Mouse (Mus musculus) gastrocnemius, postnatal 25 days (tissue): Measurements from ENCODE around the gene Exosc3. TPM values are rescaled to one million over a fixed set of nuclear protein-coding genes. Genes with fewer than 3 reads are reported as not detected.
"Not testable (repeated sequence)": the region's sequence is repeated elsewhere in the genome, so short reads cannot be mapped to it uniquely, and the experiment has no call there.

Source experiments
- DNase-seq: peaks from one replicate; pipeline ENCODE4 v3.0.0; 2022
- long read RNA-seq, 2 experiments: library from polyadenylated mRNA; stranded (forward); transcript quantifications; one replicate each; pipeline ENCODE4 v2.0.0; 2021
- total RNA-seq, 2 experiments: library from RNA; stranded (reverse); gene quantifications; 1 replicate in 1 of 2; 2 replicates in 1 of 2; pipeline ENCODE4 v1.2.3; 2021

The Exosc3 gene
- total RNA-seq = 10 to 100 TPM in 1 of 2 experiments, 1 to 10 TPM in 1; 9.6 to 10.0 TPM
- long read RNA-seq, experiment 1, transcript Exosc3-201 (4 exons, 1,077 nt) = major isoform, 19 of 20 reads
- long read RNA-seq, experiment 1, partial matches to known transcripts = 1 of 20 reads
- long read RNA-seq, experiment 1, other reads (novel, unspliced or antisense) = 0 of 20 reads
- long read RNA-seq, experiment 2, transcript Exosc3-201 (4 exons, 1,077 nt) = major isoform, 13 of 14 reads
- long read RNA-seq, experiment 2, partial matches to known transcripts = 0 of 14 reads
- long read RNA-seq, experiment 2, other reads (novel, unspliced or antisense) = 1 of 14 reads

DNA sequence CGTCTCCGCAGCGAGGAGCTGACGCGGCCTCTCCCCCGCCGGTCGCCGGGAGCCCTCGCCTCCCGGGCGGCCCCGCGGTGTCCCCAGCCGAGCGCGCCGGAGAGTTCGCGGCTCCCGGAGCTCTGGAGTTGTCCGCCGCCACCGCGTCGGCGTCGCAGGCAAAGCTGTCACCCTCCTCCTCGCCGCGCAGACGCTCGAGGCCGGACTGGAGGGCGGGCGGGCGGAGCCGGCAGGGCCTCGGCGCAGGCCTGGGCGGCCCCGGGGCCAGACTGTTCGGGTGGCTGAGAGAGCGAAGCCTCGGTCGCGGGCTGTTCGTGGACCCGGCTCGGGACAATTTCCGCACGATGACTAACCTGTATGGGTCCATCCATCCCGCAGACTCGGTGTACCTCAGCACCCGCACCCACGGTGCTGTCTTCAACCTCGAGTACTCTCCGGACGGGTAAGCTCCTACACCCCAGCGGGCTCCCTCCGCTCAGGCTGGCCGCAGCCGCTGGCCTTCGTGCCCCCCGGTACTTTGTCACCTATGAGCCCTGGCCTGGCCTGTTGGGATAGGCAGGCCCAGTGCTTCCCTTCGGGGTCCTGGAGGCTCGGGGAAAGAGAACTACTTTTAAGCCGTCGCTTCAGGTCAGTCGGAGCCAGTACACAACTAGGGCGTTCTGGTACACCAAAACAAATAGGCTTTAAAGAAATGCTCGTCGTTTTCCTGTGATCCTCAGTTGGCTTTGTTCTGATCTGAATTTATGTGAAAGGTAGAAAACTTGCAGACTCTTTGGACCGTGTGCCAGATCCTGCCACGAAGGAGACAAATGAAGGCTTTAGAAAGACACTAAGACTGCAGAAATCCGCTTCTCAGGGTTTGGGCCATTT is at the start of gene Exosc3:
TSS of gene Exosc3 (minus strand) at position 447 of the 870 bp plus-strand sequence.
- no peak for DNase-seq

DNA sequence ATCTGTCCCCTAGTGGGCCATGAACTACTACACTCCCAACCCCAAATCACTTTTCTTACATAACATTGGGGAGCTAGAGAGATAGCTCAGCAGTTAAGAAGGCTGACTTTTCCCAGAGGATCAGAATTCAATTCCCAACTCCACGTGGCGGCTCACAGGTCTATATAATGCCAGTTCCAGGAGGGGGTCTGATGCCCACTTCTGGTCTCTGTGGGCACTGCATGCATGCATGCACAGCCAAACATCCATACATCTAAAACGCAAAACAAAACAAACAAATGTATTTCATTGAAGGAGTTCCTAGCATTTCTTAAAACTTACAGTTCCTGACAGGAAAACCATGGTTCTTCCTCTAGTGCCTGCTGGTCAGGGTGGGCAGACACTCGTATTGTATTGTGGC is 49.6 kb upstream of the Exosc3 start:
- no peak for DNase-seq

- not testable (repeated sequence) for DNase-seq
These were observed 44.8 kb upstream of the Exosc3 start for GRCm38 (mm10) chr4:45387296-45387695.

GRCm38 (mm10) chr4:45382133-45382532 is 39.6 kb upstream of the Exosc3 start:
- DNase-seq = not testable (repeated sequence)

DNA sequence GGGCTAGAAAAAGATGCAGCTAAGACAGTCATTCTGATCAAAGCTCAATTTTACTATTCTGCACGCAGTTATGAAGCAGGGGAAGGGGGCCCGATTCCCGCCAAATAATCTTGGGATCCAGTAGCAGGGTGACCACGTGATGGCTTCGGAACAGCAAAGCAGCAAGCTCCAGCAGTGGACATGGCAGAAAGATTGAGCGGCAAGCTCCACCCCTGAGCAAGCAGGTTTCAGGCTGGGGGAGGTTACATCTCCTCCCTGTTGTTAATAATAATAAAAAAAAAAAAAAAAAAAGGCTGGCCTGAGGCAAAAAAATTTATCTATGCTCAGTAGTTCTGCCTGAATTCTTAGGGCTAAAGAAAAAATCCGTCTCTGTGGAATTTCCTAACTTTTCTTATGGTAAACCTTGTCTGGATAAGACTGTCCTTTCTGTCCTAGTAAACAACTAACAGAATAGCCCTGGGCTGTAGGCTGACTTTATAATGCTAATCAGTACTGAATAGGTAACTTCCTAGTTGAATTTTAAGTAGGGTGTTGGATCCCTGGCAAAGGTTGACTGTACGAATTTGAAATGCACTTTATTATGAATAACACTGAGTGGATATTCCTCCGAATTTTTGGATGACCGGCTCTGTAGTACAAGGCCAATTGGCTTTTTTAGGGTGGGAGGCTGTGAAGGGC is 38.5 kb upstream of the Exosc3 start:
- not testable (repeated sequence) for DNase-seq

DNA sequence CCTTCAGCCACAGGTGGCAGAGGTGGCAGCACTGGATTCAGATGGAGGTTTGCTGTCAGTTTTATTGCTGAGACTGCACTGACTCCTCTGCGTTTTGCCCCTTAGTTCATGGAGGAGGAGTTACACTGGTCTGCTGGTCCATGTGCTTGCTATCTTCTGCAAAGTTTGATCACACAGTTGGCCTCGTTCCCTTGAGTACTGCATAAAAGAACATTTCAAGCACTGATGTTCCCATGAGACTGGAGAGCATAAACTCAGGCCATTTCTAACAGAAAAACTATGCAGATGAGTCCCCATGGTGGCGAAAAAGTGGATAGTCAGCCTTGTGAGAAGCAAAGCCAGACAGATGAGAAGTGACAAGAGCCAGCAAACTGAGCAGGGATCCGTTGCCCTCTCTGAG is 34.0 kb upstream of the Exosc3 start:
- DNase-seq = no peak

GRCm38 (mm10) chr4:45374879-45375278 is 32.3 kb upstream of the Exosc3 start:
- no peak for DNase-seq

DNA sequence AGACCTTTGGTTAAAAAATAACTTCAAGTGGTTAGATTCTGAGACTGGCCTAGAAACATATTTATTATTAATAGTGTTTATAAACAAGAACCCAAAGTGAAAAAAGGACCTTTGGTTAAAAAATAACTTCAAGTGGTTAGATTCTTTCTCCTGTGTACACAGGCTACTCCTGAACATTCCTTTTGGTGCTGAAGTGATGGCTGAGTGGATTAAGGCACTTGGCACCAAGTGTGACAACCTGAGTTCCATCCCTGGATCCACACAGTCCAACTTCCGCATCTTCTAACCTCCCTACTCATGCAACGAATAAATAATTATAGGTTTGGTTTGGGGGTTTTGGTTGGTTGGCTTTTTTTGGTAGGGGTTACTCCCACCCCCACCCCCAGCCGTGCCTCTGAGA is 28.7 kb upstream of the Exosc3 start:
- DNase-seq = no peak

- no peak for DNase-seq
These were observed 14.1 kb upstream of the Exosc3 start for GRCm38 (mm10) chr4:45356653-45357052.

- DNase-seq = peak; percentile 93
These were observed 773 bp downstream of the Exosc3 start, which contains the start of gene Dcaf10 for GRCm38 (mm10) chr4:45341669-45342249. Gene Dcaf10, plus strand, starts transcription at chr4:45342101.

- no peak for DNase-seq
These were observed 1.3 kb downstream of the Exosc3 start for GRCm38 (mm10) chr4:45341226-45341625.

GRCm38 (mm10) chr4:45332466-45332865 is 10.1 kb downstream of the Exosc3 start:
- DNase-seq = no peak

- DNase-seq = no peak
These were observed 11.4 kb downstream of the Exosc3 start for GRCm38 (mm10) chr4:45331139-45331538.

- DNase-seq = peak; percentile 83
These were observed 22.2 kb downstream of the Exosc3 start for GRCm38 (mm10) chr4:45320159-45320816.

DNA sequence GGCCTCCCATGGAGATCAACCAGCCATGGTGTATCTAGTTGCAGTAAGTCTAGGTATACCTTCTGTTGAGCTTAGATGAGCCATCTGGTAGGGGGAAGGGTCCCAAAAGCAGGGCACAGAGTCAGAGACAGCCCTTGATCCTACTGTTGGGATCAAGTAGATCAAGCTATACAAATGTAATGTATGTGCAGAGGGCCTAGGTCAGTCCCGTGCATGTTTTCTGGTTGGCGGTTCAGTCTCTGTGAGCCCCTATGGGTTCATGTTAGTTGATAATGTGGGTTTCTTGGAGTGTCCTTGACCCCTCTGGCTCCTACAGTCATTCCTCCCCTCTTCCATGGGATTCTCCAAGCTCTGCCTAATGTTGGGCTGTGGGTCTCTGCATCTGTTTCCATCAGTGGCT is 31.5 kb downstream of the Exosc3 start:
- DNase-seq = no peak

GRCm38 (mm10) chr4:45308606-45309005 is 33.9 kb downstream of the Exosc3 start:
- DNase-seq = no peak

DNA sequence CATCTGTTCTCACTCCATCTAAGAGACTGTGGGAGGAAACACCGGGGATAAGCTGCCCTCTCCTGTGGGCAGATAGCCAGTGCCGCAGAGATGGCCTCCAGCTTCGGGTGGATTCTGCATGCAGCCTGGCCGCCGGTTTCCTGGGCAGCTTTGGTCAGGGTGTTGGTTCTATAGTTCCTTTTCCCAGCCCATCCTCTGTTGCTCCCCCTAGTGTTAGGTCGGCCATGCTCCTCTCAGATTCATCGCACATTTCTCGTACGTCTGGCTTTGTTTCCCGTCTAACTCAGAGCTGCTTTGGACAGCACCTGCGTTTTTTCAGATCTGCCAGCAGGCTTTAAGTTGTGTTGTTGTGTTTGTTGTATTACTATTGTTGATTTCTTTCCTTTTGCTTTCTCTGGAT is 34.5 kb downstream of the Exosc3 start:
- no peak for DNase-seq

GRCm38 (mm10) chr4:45305536-45305935 is 37.0 kb downstream of the Exosc3 start:
- DNase-seq = no peak

GRCm38 (mm10) chr4:45296662-45297564 is 45.6 kb downstream of the Exosc3 start, which contains the start of gene Trmt10b:
Gene Trmt10b, plus strand, starts transcription at chr4:45297127.
- DNase-seq = peak; percentile 61

GRCm38 (mm10) chr4:45287906-45288305 is 54.6 kb downstream of the Exosc3 start:
- no peak for DNase-seq

DNA sequence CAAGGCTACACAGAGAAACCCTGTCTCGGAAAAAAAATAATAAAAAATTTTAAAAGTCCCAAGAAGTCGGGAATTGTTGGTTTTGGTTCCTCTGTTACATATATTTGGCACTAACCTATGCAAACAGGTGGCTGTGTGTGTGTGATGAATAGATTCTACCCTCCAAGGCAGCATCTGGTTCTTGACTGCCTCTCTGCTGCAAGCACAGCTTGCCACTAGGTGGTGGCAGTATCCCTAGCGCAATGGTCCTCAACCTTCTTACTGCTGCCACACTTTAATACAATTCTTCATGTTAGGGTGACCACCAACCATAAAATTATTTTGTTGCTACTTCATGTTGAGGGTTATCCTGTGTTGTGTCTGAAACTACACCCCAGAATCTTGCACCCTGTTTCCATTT is 56.2 kb downstream of the Exosc3 start:
- no peak for DNase-seq
